Mouse (Mus musculus): Measurements from ENCODE around the gene Gjc1. TPM values are rescaled to one million over a fixed set of nuclear protein-coding genes. Genes with fewer than 3 reads are reported as not detected.
A peak's percentile ranks its signal among the peaks of the same experiment; 100 is the strongest.

Gjc1 gene
- polyA plus RNA-seq, 1 experiment from 2014 or later, result 96.1 TPM

DNA sequence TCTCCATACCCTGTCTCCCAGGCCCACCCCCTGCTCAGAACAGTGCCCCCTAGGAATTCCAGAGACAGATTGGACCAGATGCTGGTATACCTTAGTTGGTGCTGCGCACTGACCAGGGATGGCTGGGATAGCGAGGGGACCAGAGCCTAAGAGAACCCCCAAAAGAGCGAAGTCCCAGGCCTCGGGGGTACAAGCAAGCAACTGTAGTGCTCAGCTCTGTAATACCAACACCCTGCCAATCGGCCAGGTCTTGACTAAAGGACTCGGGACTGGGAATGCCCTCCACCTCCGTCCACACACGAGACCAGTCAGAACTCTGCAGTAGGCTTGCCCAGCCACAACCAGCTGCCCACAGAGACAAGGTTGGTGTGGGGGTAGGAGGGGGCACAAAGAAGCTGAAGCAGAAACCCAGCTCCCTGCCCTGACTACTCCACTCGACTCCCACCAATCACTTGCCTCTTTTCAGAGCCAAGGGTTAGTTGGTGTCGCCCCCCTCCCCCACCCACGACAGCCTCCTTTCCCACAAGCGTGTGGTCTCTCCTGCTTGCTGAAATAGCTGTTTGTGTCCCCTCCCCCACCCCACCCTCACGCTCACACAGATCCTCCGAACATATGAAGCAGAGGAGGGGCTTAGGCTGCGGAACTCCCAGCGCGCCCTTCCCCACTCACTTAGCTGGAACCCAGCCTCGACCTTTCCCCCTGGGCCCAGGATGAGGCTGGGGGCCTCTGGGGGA is 65.7 kb downstream of the Gjc1 start:
- Histone ChIP-seq H3K27ac (ENCODE audit: low read depth, low read length) (no peak overlapping the region), H3K9ac (ENCODE audit: low read length) (peak overlapping the region; percentile 23), H3K36me3 (ENCODE audit: control insufficient read depth, insufficient read depth, low read length) (no peaks in the 10 kb centered on the region), H3K4me1 (replicated peaks; ENCODE audit: control insufficient read depth, insufficient read depth, low read length) (peaks cover 14% of the 10 kb centered on the region), H3K4me3 (ENCODE audit: low read depth, low read length) (no peak overlapping the region), H3K9me3 (ENCODE audit: control insufficient read depth, low read length) (no peaks in the 10 kb centered on the region), H3K27me3 (ENCODE audit: control insufficient read depth, insufficient read depth, low read length) (no peaks in the 10 kb centered on the region), H3K4me2 (ENCODE audit: low read depth, low read length, severe bottlenecking) (peak overlapping the region; percentile 34; the same call in 1 of the 2 replicates)
- WGBS, result 53% methylated on average over 18 of the region's 18 CpGs
- DNase-seq (ENCODE audit: low spot score) (peak; percentile 67), ATAC-seq (replicated peaks; ENCODE audit: low FRiP score) (peak; percentile 44)

DNA sequence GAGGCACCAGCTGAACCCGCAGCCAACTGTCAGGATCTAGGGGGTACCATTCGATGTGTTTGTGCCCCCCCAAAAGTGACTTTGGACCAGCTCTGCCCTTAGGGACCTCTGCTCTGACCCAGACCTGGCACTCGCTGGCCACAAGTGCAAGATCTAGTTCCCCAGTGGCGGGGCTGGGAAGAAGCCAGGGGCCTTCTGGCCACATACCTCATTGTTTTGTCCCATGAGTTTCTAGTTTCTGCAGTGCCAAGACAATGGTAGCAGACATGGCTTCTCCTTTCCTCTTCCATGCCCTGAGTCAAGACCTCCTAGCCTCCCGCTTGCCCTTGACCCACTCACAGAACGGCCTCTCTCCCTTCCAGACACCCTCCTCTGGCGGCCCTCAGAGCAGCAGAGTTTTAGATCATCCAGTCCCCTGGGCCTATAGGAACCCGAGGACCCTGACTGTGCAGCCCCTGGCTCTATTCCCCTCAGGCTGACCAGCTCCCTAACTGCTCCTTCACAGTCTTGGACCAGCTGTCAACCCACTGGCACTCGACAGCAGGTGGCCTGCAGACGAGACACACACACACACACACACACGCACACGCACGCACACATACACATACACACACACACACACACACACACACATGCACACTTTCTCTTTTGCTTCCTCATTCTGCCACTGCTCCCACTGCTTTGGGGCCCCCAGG is 66.5 kb downstream of the Gjc1 start:
- no peaks in the 10 kb centered on the region for H3K36me3 ChIP-seq (ENCODE audit: control insufficient read depth, insufficient read depth, low read length)
- whole genome bisulfite sequencing, result 66% methylated on average over 13 of the region's 13 CpGs
- no peaks in the 10 kb centered on the region for H3K9me3 ChIP-seq (ENCODE audit: control insufficient read depth, low read length)
- H3K27me3 ChIP-seq (ENCODE audit: control insufficient read depth, insufficient read depth, low read length), result no peaks in the 10 kb centered on the region
- H3K27ac ChIP-seq (ENCODE audit: low read depth, low read length), result no peak overlapping the region
- no peak for DNase-seq (ENCODE audit: low spot score)
- H3K9ac ChIP-seq (ENCODE audit: low read length), result peak overlapping the region; percentile 12; the same call in 1 of the 2 replicates
- H3K4me2 ChIP-seq (ENCODE audit: low read depth, low read length, severe bottlenecking), result no peak overlapping the region
- peak; percentile 44; the same call in 1 of the 2 replicates for ATAC-seq (replicated peaks; ENCODE audit: low FRiP score)
- H3K4me3 ChIP-seq (ENCODE audit: low read depth, low read length), result no peak overlapping the region
- H3K4me1 ChIP-seq (replicated peaks; ENCODE audit: control insufficient read depth, insufficient read depth, low read length), result peaks cover 14% of the 10 kb centered on the region

GRCm38 (mm10) chr11:102749712-102750111 is 69.8 kb downstream of the Gjc1 start:
- Histone ChIP-seq H3K27me3 (ENCODE audit: control insufficient read depth, insufficient read depth, low read length) (no peaks in the 10 kb centered on the region), H3K36me3 (ENCODE audit: control insufficient read depth, insufficient read depth, low read length) (no peaks in the 10 kb centered on the region), H3K9me3 (ENCODE audit: control insufficient read depth, low read length) (no peaks in the 10 kb centered on the region), H3K4me1 (replicated peaks; ENCODE audit: control insufficient read depth, insufficient read depth, low read length) (peaks cover 14% of the 10 kb centered on the region), H3K9ac (ENCODE audit: low read length) (no peak overlapping the region), H3K4me3 (ENCODE audit: low read depth, low read length) (no peak overlapping the region), H3K4me2 (ENCODE audit: low read depth, low read length, severe bottlenecking) (no peak overlapping the region), H3K27ac (ENCODE audit: low read depth, low read length) (no peak overlapping the region)
- ATAC-seq (replicated peaks; ENCODE audit: low FRiP score) (no peak), DNase-seq (ENCODE audit: low spot score) (no peak)
- WGBS, result 76% methylated on average over 2 of the region's 2 CpGs

Other genes starting within 250 kb of the Gjc1 start
- gene Gm11627, start 240.2 kb downstream of the Gjc1 start, polyA plus RNA-seq (2014; fragmentation: Nextera tagmentation; extraction: Ambion mirVana), result 12.7 and 13.8 TPM in 2 replicates
- gene Fzd2, start 215.3 kb downstream of the Gjc1 start, polyA plus RNA-seq (2014; fragmentation: Nextera tagmentation; extraction: Ambion mirVana), result 45.2 and 46.3 TPM in 2 replicates
- gene Meioc, start 156.0 kb downstream of the Gjc1 start, polyA plus RNA-seq (2014; fragmentation: Nextera tagmentation; extraction: Ambion mirVana), result 0.15 and 0.24 TPM in 2 replicates
- gene Ccdc43, start 121.9 kb downstream of the Gjc1 start, polyA plus RNA-seq (2014; fragmentation: Nextera tagmentation; extraction: Ambion mirVana), result 52.0 and 62.1 TPM in 2 replicates
- 11.7 and 14.0 TPM in 2 replicates for gene Adam11, start 58.3 kb downstream of the Gjc1 start, polyA plus RNA-seq (2014; fragmentation: Nextera tagmentation; extraction: Ambion mirVana)
- gene Higd1b, start 16.1 kb upstream of the Gjc1 start, polyA plus RNA-seq (2014; fragmentation: Nextera tagmentation; extraction: Ambion mirVana), result not detected in 2 replicates
- 317 and 330 TPM in 2 replicates for gene Eftud2, start 61.3 kb upstream of the Gjc1 start, polyA plus RNA-seq (2014; fragmentation: Nextera tagmentation; extraction: Ambion mirVana)
- gene Ccdc103, start 61.5 kb upstream of the Gjc1 start, polyA plus RNA-seq (2014; fragmentation: Nextera tagmentation; extraction: Ambion mirVana), result 2.3 and 3.5 TPM in 2 replicates
- gene Fam187a, start 65.5 kb upstream of the Gjc1 start, polyA plus RNA-seq (2014; fragmentation: Nextera tagmentation; extraction: Ambion mirVana), result not detected in 2 replicates
- 0.09 TPM in 1 of 2 replicates, not detected in the other for gene Gfap, start 81.2 kb upstream of the Gjc1 start, polyA plus RNA-seq (2014; fragmentation: Nextera tagmentation; extraction: Ambion mirVana)
- gene Kif18b, start 105.4 kb upstream of the Gjc1 start, polyA plus RNA-seq (2014; fragmentation: Nextera tagmentation; extraction: Ambion mirVana), result 13.0 and 13.3 TPM in 2 replicates
- 3.9 and 4.5 TPM in 2 replicates for gene C1ql1, start 127.0 kb upstream of the Gjc1 start, polyA plus RNA-seq (2014; fragmentation: Nextera tagmentation; extraction: Ambion mirVana)
- gene Nmt1, start 208.5 kb upstream of the Gjc1 start, polyA plus RNA-seq (2014; fragmentation: Nextera tagmentation; extraction: Ambion mirVana), result 53.8 and 58.6 TPM in 2 replicates
- 276 and 295 TPM in 2 replicates for gene Dcakd, start 208.6 kb upstream of the Gjc1 start, polyA plus RNA-seq (2014; fragmentation: Nextera tagmentation; extraction: Ambion mirVana)

Data from forebrain, embryonic 11.5 days (tissue).